Mouse (Mus musculus) kidney, adult 2 months (tissue): ENCODE results near the gene Gm12216. TPM values are rescaled to one million over a fixed set of nuclear protein-coding genes. Genes with fewer than 3 reads are reported as not detected.

Experiments
- DNase-seq: peaks from one replicate; pipeline ENCODE4 v3.0.0; 2021
- H3K27ac ChIP-seq: fragments of 200-500 bp; 2 replicates; pipeline ENCODE4 v1.5.1; 2012; ENCODE audit warnings: low read depth, low read length, control low read depth, inconsistent platforms; ENCODE audit not compliant: insufficient read depth
- H3K27me3 ChIP-seq: fragments of 200-500 bp; replicated peaks from 2 replicates; pipeline ENCODE4 v1.6.1; 2012; ENCODE audit warnings: mild to moderate bottlenecking, moderate library complexity, low read length, inconsistent platforms; ENCODE audit not compliant: control insufficient read depth, insufficient read depth
- H3K36me3 ChIP-seq: fragments of 200-500 bp; 2 replicates; pipeline ENCODE4 v1.6.1; 2012; ENCODE audit warnings: mild to moderate bottlenecking, moderate library complexity, low read length, inconsistent platforms; ENCODE audit not compliant: control insufficient read depth, insufficient read depth
- H3K4me1 ChIP-seq: fragments of 200-500 bp; 2 replicates; pipeline ENCODE4 v1.6.1; 2011; ENCODE audit warnings: low read length; ENCODE audit not compliant: control insufficient read depth, insufficient read depth
- H3K4me3 ChIP-seq: fragments of 200-500 bp; 2 replicates; pipeline ENCODE4 v1.5.1; 2011; ENCODE audit warnings: mild to moderate bottlenecking, low read depth, low read length, control low read depth; ENCODE audit not compliant: insufficient read depth
- CTCF ChIP-seq: fragments of 200-500 bp; conservative IDR thresholded peaks from 2 replicates; pipeline ENCODE4 v1.5.1; 2011; ENCODE audit warnings: low read depth, mild to moderate bottlenecking, control low read depth, low read length, moderate library complexity, mixed read lengths; ENCODE audit not compliant: insufficient read depth, insufficient read length
- POLR2A ChIP-seq: fragments of 200-500 bp; IDR thresholded peaks from one replicate; pipeline ENCODE4 v1.6.1; 2011; ENCODE audit warnings: low read depth, low read length, control low read depth
- WGBS: fragments of 180-500 bp; shearing (Covaris S2); methylation state at CpG from one replicate; pipeline ENCODE4 v1.1.7; 2018; 5-methylcytosine and 5-hydroxymethylcytosine counted together
- polyA plus RNA-seq: library from polyadenylated mRNA; depleted of rRNA; stranded (reverse); fragments of >200 nt; gene quantifications from 2 replicates; pipeline ENCODE4 v1.2.3, GENCODE M21; 2012

The Gm12216 gene
- polyA plus RNA-seq, 1 experiment: 5.4 TPM

DNA sequence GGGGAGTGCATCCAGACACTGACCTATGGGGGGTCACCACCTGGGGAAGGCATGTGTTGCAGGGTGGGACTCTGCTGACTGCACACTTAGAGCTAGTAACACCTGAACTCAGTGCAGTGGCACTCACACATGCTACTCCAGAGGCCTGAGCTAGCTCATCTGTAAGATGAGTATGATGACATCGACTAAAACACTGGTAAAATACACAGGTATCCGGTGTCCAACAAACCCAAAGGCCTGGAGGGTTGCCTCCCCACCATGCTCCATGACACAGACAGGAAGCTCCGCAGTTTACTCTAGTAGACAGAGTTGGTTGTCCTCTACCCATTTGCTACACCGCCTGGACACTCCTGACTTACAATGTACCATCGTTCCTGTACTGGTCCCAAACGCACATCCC is 39.5 kb downstream of the Gm12216 start:
- Histone ChIP-seq H3K27ac (no peak overlapping the region; the same call in 1 of the 2 replicates), H3K4me3 (no peak overlapping the region), H3K27me3 (no peaks in the 10 kb centered on the region), H3K4me1 (0 out of 2 replicates have a peak, but pooled peaks cover 2% of the 10 kb centered on the region), H3K36me3 (no peaks in the 10 kb centered on the region)
- no peak for DNase-seq
- WGBS: 91% methylated on average over 6 of the region's 6 CpGs
- TF ChIP-seq CTCF (no peak), POLR2A (no peak)

- H3K27ac ChIP-seq: peak overlapping the region; percentile 9; the same call in 1 of the 2 replicates
- peak; percentile 79 for DNase-seq
- H3K4me3 ChIP-seq: no peak overlapping the region
- WGBS: 48% methylated on average over 6 of the region's 6 CpGs
- 0 out of 2 replicates have a peak, but pooled peaks cover 2% of the 10 kb centered on the region for H3K4me1 ChIP-seq
- H3K36me3 ChIP-seq: no peaks in the 10 kb centered on the region
- no peak for TF ChIP-seq POLR2A
- TF ChIP-seq CTCF: no peak
- no peaks in the 10 kb centered on the region for H3K27me3 ChIP-seq
Measured at GRCm38 (mm10) chr11:53818794-53819193, 40.3 kb downstream of the Gm12216 start.

- no peaks in the 10 kb centered on the region for H3K36me3 ChIP-seq
- no peaks in the 10 kb centered on the region for H3K27me3 ChIP-seq
- no peak overlapping the region for H3K27ac ChIP-seq
- 96% methylated on average over 5 of the region's 5 CpGs for WGBS
- 0 out of 2 replicates have a peak, but pooled peaks cover 2% of the 10 kb centered on the region for H3K4me1 ChIP-seq
- no peak overlapping the region for H3K4me3 ChIP-seq
- TF ChIP-seq POLR2A: no peak
- TF ChIP-seq CTCF: no peak
- DNase-seq: no peak
Measured at GRCm38 (mm10) chr11:53816841-53817375, 42.1 kb downstream of the Gm12216 start.

- Histone ChIP-seq H3K4me3 (no peak overlapping the region), H3K4me1 (0 out of 2 replicates have a peak, but pooled peaks cover 6% of the 10 kb centered on the region), H3K27me3 (no peaks in the 10 kb centered on the region), H3K36me3 (no peaks in the 10 kb centered on the region), H3K27ac (no peak overlapping the region)
- TF ChIP-seq POLR2A: no peak
- TF ChIP-seq CTCF: no peak
- DNase-seq: no peak
- WGBS: 65% methylated on average over 3 of the region's 3 CpGs
Measured at GRCm38 (mm10) chr11:53814810-53815209, 44.2 kb downstream of the Gm12216 start.

DNA sequence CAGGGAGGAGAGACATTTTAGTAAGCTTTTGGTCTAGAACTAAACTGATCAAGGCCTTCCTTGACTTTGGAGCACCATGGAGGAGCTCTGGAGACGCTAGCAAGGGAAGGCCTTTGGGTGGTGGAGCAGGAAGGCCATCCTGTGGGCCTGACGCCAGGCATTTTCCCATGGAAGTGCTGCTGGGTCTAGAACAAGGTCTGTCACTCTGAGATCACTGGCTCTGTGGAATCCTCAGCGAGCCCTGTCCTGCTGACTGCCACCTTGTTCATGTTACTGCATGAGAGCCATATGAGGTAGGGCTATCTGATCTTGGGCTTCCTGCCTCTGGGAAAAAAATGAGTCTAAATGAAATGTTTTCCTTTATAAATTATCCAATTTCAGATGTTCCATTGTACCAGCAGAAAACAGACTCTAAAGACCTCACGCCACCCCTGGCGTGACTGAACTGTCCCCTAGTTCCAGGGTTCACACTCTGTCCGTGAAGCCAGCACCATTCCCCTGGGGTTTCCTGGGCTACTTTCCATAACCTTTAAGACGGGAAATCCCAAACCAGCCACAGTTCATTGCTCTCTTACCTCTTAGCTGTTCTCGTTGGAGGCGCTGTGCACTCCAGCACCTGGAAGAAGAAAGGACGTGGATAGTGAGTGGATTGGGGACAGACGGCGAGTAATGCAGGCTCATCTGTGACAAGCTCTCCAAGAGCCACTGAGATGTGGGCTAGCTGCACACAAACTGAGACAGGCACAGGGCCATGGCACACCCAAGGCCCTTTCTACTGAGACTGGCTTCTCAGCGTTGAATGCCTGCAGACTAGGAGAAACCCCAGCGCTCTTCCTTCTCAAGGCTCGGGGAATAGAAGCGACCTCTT is 45.8 kb downstream of the Gm12216 start:
- Histone ChIP-seq H3K36me3 (no peaks in the 10 kb centered on the region), H3K27me3 (no peaks in the 10 kb centered on the region), H3K4me1 (0 out of 2 replicates have a peak, but pooled peaks cover 6% of the 10 kb centered on the region), H3K27ac (peak overlapping the region; percentile 25), H3K4me3 (no peak overlapping the region)
- TF ChIP-seq CTCF: no peak
- TF ChIP-seq POLR2A: no peak
- 59% methylated on average over 16 of the region's 16 CpGs for WGBS
- peak; percentile 93 for DNase-seq

GRCm38 (mm10) chr11:53811312-53811711 is 47.7 kb downstream of the Gm12216 start:
- 63% methylated on average over 3 of the region's 3 CpGs for WGBS
- no peaks in the 10 kb centered on the region for H3K27me3 ChIP-seq
- 0 out of 2 replicates have a peak, but pooled peaks cover 4% of the 10 kb centered on the region for H3K4me1 ChIP-seq
- H3K36me3 ChIP-seq: no peaks in the 10 kb centered on the region
- no peak overlapping the region for H3K4me3 ChIP-seq
- no peak overlapping the region for H3K27ac ChIP-seq
- no peak for TF ChIP-seq CTCF
- TF ChIP-seq POLR2A: no peak
- no peak for DNase-seq

GRCm38 (mm10) chr11:53810749-53811148 is 48.3 kb downstream of the Gm12216 start:
- TF ChIP-seq POLR2A: no peak
- TF ChIP-seq CTCF: no peak
- peak; percentile 52 for DNase-seq
- Histone ChIP-seq H3K4me1 (0 out of 2 replicates have a peak, but pooled peaks cover 4% of the 10 kb centered on the region), H3K27me3 (no peaks in the 10 kb centered on the region), H3K36me3 (no peaks in the 10 kb centered on the region), H3K27ac (no peak overlapping the region), H3K4me3 (no peak overlapping the region)
- WGBS: 38% methylated on average over 2 of the region's 2 CpGs
